ENCODE assay signal across 30 mouse cellular contexts in the genomic region with DNA sequence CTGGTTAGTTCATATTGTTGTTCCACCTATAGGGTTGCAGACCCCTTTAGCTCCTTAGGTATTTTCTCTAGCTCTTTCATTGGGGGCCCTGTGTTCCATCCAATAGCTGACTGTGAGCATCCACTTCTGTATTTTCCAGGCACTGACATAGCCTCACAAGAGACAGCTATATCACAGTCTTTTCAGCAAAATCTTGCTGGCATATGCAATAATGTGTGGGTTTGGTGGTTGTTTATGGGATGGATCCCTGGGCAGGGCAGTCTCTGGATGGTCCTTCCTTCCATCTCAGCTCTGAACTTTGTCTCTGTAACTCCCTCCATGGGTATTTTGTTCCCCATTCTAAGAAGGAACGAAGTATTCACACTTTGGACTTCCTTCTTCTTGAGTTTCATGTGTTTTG. TPM values are rescaled to one million over a fixed set of nuclear protein-coding genes. Genes with fewer than 3 reads are reported as not detected.
"Had no signal": no experiment of that assay in that cellular context is flagged by ENCODE, and none has a peak within 500 bp of the region (broad histone marks: within the 10 kb centered on the region; RNA-seq: fewer than 3 reads in every experiment).

No protein-coding gene starts in this region.

RNA-seq across cellular contexts. Expression of gene Pdcd1, which starts 5.9 kb away (rescaled TPM):
- total RNA-seq: common myeloid progenitor, adult 5-6 weeks; forebrain, postnatal 0 days; gastrocnemius, adult 18-20 months; gastrocnemius, adult 2 months; gastrocnemius, adult 8-10 months; gastrocnemius, postnatal 10 days; gastrocnemius, postnatal 14 days; gastrocnemius, postnatal 36 days; gastrocnemius, postnatal 4 days; granulocyte monocyte progenitor cell, adult 5-6 weeks; heart, adult 2 months had no signal
- polyA plus RNA-seq: embryonic facial prominence, embryonic 10.5 days; embryonic facial prominence, embryonic 11.5 days; embryonic facial prominence, embryonic 12.5 days; embryonic facial prominence, embryonic 13.5 days; erythroblast, embryonic 14.5 days; forebrain, embryonic 11.5 days; forebrain, embryonic 13.5 days; forebrain, embryonic 14.5 days; forebrain, embryonic 15.5 days; forebrain, embryonic 16.5 days; forebrain, postnatal 0 days; heart, embryonic 10.5 days had no signal

RNA-seq across cellular contexts. Expression of gene Neu4, which starts 38.0 kb away (rescaled TPM):
- total RNA-seq: common myeloid progenitor, adult 5-6 weeks; gastrocnemius, adult 18-20 months; gastrocnemius, adult 2 months; gastrocnemius, adult 8-10 months; gastrocnemius, postnatal 10 days; gastrocnemius, postnatal 14 days; gastrocnemius, postnatal 25 days; gastrocnemius, postnatal 36 days; gastrocnemius, postnatal 4 days; granulocyte monocyte progenitor cell, adult 5-6 weeks; heart, adult 18-20 months; heart, adult 2 months had no signal
- polyA plus RNA-seq: embryonic facial prominence, embryonic 10.5 days; embryonic facial prominence, embryonic 11.5 days; embryonic facial prominence, embryonic 12.5 days; embryonic facial prominence, embryonic 13.5 days; embryonic facial prominence, embryonic 14.5 days; embryonic facial prominence, embryonic 15.5 days; erythroblast, embryonic 14.5 days; forebrain, embryonic 10.5 days; forebrain, embryonic 11.5 days; forebrain, embryonic 12.5 days; forebrain, embryonic 13.5 days; forebrain, embryonic 14.5 days; forebrain, embryonic 15.5 days; forebrain, embryonic 16.5 days; gonadal fat pad, adult 2 months; heart, adult 2 months; heart, embryonic 10.5 days; heart, embryonic 11.5 days had no signal
